Mouse (Mus musculus) adrenal gland, adult 18-20 months (tissue): ENCODE results near the gene Zxdc. TPM values are rescaled to one million over a fixed set of nuclear protein-coding genes. Genes with fewer than 3 reads are reported as not detected.
A peak's percentile ranks its signal among the peaks of the same experiment; 100 is the strongest.

Source experiments
- DNase-seq, 2 experiments: peaks; one replicate each; pipeline ENCODE4 v3.0.0; 2021 to 2022; ENCODE audit warnings: low spot score in 2 of 2
- long read RNA-seq, 2 experiments: library from polyadenylated mRNA; stranded (forward); transcript quantifications; one replicate each; pipeline ENCODE4 v2.0.0; 2021
- total RNA-seq, 2 experiments: library from RNA; stranded (reverse); gene quantifications; 1 replicate in 1 of 2; 2 replicates in 1 of 2; pipeline ENCODE4 v1.2.3; 2021

The Zxdc gene
- 10 to 100 TPM; 33.0 to 43.5 TPM for total RNA-seq
- long read RNA-seq, experiment 1, full-length matches to known transcripts = 55 of 65 reads
- long read RNA-seq, experiment 1, partial matches to known transcripts = 2 of 65 reads
- long read RNA-seq, experiment 1, other reads (novel, unspliced or antisense) = 8 of 65 reads
- long read RNA-seq, experiment 2, full-length matches to known transcripts = 9 of 13 reads
- long read RNA-seq, experiment 2, partial matches to known transcripts = 2 of 13 reads
- long read RNA-seq, experiment 2, other reads (novel, unspliced or antisense) = 2 of 13 reads

DNA sequence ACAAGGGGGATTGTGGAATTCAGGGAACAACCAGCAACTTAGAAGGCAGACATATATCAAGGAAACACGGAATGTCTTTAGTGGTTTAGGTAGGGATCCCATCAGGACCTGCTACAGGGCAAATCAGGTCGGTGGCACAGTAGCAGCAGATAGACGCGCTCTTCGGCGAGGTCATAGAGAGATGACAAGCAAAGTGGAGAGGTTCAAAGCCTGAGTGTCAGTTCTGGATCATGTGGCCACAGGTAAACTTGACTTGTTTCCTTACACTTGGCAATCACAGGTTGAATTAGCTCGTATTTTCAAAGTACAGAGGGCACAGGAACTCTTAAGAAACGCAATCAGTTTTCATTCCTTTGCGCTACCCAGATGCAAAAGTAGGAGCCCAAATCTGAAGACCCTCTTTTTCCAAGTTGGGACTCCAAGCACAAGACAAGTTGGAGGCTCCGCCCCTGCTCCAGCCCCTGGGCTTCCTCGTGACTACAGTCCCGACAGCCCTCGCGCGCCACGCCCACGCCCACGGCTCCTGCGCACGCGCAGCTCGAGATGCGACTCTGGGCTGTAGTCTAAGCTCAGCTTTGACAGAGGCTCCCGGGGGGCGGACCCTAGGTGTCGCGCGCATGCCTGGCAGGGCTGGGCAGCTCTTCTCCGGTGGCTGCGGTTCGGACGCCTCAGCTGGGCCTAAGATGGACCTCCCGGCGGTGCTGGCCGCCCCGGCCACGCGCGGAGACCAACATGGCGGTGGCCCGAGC lies at the start of gene Zxdc:
Gene Zxdc, plus strand, starts transcription at position 517 of the 749 bp plus-strand sequence.
- DNase-seq = peak; percentile 99

DNA sequence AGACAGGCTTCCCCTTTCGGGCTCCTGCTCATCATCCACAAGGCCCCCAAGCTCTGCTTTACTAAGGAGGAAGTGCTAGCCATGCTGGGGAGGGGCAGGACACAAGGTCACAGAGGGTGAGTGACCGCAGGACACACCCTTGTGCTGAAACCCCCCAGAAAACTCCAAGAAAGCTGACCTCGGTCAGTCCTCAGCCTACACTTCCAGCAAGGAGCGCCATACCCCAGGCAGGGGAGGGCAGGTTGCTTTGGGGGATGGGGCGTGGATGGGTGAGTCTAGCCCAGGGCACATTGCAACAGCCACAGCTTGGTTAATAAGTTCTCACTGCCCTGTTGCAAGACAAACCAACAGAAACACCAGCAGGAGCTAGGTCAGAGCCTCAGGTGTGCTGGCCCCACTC lies 48.9 kb upstream of the Zxdc start:
- DNase-seq = no peak

DNA sequence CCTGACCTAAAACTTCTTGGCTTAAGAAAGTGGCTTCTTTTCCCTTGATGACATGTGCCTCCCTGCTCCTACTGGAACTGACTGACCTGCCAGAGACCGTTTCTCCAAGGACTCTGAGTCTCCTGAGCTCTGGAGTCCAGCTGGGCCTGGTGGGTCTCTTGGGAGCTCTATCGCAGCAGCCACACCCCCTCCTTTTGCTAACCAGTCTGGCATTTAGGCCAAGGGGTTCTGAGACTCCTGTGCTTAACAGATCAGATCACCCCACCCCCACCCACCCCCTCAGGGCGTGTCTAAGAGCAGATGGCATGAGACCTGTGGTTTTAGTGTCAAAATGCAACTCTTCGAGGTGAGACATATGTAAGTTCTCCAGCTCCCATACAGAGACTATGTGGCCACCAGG lies 47.5 kb upstream of the Zxdc start:
- no peak for DNase-seq

DNA sequence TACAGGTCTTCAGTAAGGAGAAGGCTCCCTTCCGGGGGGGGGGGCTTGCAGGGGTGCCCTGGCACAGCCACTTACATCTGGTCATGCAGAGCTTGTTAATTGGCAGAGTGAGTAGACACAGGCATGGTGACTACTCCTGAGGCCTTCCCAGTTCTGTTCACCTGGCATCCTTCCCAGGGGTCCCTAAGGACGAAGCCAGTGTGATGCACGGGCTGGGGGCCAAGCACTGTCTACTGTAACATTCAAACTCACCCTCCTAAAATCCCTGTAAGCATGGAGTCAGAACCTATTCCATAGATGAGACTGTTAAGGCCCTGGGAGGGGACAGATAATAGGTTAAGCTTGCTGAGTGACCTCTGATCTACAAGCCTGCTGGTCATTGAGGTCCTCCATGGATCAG lies 45.3 kb upstream of the Zxdc start:
- no peak for DNase-seq

DNA sequence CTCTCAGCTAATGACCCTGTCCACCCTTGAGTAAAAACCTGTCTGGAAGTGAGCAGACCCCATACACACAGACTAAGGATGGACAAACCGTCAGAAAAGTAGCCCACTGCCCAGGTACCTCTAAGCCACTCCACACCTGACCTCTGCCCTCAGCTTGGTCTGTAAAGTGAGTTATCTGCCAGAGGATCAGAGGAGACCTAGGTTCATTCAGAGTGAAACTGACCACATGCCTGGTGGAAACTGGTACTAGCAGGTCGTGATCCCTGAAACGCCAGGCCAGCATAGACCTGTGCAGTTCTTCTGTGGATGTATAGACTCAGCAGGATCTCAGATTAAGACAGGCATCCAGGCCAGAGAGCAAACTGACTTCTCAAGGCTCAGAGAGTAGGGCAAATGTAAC lies 44.8 kb upstream of the Zxdc start:
- no peak for DNase-seq

DNA sequence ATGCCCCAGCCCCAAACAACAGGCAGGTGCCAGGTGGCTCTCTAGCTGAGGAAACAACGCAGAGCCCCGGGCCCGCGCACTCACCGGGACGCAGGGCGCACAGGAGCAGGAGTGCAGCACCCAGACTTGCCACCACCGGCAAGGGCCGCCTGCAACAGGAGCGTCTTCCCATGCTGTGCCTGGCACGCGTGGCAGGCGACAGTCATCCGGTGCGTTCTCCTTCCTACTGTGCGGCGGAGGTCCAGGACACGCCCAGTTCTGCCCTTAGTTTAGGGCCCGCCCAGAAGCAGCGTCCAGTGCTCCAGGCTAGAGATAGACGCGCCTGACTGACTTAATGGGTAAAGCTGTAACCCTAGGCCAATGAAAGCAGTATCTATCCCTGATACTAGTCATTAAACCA lies 44.3 kb upstream of the Zxdc start, which contains the start of gene Chst13:
Gene Chst13, minus strand, starts transcription at position 195 of the 400 bp plus-strand sequence.
- DNase-seq = peak; percentile 15 to 30

DNA sequence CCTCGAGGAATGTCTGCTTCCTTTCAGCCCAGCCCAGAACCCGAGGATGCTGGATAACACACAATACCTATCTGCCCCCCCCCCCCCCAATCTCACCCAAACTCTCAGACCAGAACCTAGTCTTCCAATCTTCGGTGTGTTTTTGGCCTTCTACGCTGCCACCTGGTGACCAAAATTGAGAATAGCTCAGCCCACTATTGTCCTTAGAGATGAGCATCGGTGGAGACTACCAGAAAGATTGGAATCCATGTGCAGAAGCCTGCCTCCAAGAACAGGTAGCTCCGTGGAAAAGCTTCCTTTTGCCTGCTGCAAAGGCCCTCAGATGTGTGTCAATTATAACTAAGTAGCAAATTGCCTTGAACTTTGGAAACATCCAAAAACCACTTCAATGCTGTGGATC lies 41.6 kb upstream of the Zxdc start:
- no peak for DNase-seq

DNA sequence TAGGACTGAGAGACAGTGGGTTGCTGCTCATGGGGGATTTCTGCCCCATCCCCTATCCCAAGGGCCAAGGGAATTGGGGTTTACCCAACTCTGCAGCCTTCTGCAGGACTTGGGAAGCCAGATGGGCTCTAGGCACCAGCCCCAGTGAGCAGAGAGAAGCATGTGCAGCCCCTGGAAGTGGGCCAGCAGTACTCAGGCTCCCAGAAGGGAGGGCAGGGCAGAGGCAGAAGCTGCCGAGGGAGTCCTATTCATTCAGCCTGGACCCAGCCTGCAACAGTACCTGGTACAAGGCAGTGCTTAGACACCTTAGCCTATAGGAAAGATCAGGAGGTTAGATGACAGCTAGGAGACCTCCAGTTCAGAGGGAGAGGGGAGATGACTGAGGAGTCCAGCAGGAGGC lies 39.3 kb upstream of the Zxdc start:
- DNase-seq = no peak

DNA sequence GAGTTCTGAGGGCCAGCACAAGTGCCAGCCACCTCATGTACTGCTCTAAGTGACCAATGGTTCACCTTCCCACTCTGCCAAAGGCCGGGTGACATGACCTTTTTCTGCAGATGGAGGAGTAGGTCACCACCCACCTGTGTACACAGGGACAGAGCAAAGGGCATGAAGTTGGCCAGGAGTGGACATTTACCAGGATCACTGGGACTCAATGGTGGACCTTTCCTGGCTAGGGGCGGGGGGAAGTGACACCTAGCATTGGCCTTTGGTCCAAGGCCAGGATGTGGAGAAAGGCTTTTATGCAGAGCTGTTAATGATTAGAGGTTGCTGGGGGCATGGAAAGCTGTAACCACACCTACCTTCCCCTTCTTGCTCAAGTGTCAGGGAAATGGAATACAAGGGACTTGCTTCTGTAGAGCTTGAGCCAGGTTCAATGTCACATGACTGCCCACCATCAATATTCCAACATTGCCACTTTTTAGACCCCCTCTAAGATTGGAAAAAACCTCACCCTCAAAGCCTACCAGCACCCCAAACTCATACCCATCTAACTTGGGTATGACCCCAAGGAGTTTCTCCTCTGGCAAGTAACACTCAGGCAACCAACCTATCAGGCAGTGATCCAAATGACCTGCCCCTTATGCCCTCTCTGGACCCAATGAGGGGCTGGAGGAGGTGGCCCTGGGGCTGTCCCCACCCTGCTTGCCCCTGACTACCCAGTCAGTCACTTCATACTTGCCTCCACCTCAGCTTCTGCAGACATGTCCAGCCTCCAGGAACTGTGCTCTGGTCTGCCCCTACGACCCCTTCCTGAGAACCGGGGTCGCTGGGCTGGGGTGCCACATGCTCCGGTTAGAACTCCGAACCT lies 36.5 kb upstream of the Zxdc start, which contains the start of gene Uroc1:
Gene Uroc1, plus strand, starts transcription at position 724 of the 865 bp plus-strand sequence.
- no peak for DNase-seq

DNA sequence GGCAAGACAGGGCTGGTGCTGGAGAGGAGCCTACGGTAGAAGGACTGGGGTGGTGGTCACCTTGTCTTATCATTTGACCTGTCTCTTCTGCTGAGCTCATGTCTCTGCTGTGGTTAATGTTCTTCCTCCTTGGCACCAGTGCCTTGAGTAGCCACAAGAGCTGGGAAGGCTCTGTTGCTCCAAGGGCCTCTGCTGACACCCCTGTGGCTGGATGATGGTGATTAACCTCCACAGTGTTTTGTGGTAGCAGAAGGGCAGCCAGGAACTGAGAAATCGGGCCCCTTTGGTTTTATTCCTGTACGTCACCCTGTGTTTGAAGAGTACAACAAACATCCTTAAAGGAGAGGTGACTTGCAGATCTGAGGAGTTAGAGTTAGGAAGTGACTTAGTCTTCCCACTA lies 35.0 kb upstream of the Zxdc start:
- DNase-seq = no peak

DNA sequence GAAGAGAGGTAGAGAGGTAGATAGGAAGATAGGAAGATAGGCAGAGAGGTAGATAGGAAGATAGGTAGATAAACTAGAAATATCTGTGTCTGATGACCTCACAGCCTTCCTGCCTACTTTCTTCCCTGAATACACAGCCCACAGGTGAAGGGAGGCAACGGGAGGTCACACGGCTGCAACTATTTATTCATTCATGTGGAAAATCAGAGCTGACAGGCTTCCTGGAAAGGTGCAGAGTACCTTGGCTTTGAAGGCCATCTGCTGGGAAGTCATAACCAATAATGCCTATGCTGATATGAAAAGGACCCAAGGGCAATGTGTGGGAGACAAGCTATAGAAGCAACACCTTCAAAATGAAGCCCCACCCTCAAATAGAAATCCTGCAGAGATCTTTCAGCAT lies 26.9 kb upstream of the Zxdc start:
- no peak for DNase-seq

DNA sequence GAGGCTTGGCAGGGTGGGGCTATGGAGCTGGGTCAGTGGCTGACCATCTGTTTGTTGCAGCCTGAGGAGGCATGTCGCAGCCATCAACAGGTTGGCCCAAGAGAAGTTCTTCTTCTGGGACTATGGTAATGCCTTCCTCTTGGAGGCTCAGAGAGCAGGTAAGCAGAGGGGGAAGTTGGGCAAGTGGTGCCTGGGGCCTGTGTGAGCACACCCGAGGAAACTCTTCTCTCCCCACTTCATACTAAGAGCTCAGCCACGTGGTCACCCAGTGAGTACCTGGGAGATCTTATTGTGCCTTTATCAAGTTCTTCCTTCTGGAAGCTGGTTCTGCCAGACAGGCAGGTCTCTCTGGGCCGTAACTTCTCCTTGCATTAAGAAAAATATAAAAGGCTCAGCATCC lies 22.1 kb upstream of the Zxdc start:
- DNase-seq = no peak

DNA sequence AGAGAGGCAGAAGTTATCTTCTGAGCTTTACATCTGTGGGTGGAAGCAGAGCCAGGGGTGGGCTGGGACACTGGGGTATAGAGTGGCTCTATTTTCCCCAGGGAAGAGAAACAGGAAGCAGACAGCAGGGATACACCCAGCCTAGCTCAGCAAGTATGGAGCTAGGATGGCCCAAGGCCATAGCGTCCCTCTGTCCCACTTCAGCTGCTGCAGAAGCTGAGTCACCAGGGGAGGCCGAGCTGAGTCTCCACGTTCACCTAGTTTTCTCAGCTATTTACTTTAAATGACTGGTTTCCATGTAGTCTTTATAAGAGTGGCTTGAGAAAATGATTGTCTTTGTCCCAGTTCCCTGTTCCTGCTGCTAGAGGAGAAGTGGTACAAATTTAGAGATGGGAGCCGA lies 20.8 kb upstream of the Zxdc start:
- no peak for DNase-seq

DNA sequence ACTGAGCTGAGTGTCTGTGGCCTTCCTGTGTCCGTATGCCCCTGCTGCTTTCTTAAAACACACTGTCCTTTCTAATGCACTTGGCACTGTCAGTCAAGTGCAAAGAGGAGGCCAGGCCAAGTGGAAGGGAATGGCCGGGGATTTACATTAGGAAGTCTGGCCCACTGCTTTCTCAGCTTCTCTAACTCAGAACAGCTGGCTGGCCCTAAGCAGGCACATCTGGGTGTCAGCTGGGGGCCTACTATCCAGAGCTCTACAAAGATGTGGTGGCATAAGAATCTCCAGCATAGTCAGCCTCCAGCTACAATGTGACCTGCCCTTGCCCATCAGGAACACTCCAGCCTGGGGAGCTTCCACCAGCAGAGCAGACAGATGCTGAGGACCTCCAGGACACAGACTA lies 19.3 kb upstream of the Zxdc start:
- DNase-seq = no peak

DNA sequence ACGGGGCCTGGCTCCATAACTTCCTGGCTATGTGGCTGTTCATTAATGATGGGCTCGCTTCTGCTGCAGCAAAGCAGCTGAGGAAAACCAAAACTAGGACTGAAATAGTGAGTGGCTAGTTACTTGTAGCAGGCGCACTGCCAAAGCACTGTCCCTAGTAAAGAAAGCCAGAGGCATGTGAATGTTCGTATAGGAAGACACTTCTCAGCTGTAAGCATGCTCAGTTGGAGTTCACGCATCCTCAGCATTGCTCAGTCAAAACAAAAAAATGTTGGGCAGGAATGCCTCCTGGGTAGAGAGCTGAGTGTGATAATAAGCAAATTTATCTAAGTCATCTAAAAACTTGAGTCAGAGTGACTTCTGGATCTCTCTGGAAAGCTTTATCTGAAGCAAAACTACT lies 11.2 kb upstream of the Zxdc start:
- no peak for DNase-seq

DNA sequence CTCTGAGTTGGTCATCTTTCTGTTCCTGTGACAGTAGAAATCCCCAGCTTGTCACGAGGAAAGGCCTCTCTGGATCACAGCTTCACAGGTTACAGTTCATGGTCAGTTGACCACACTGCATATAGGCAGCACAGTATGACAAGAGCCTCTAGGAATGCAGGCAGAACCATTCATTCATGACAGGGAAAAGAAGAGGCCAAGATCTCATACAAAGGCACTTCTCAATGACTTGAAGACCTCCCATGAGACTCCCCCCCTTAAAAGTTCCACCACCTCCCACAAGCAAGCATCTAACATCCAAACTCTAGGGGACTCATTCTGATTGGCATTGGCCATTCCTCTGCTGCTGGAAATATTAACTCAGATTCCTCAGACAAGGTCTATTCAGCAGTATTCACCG lies 9.8 kb upstream of the Zxdc start:
- DNase-seq = no peak

DNA sequence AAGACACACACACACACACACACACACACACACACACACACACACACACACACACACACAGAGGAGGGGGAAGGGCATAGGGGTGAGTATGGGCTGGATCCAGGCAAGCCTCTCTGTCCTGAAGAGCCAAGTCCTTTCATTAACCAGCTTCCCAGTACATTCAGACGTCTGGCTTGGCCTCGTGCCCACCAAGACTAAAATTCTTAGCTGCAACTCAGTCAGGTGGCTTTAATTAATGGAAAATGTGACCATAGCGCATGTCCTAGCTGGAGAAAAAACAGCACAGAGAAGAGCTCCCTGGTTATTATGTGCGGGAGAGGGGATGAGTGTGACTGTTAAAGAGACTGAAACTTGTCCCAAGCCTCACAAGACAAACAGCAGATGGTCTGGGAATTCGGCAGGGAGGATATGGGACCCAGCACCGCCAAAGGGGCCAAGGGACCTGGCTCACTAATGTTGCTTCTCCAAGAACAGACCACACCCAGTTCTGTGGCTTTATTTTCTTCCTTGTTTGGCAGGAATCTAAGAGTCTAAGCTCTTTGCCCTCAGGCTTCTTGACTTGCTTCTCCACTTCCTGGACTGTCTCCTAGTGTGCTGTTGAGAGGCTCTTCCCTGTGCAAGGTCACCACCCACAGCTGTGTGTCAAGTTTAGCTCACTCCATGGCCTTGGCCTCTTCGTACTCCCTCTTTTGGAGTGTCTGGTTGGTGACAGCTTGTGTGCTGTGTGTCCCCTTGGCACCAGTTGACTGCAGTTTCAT lies 9.1 kb upstream of the Zxdc start:
- peak; percentile 36 to 38 for DNase-seq

DNA sequence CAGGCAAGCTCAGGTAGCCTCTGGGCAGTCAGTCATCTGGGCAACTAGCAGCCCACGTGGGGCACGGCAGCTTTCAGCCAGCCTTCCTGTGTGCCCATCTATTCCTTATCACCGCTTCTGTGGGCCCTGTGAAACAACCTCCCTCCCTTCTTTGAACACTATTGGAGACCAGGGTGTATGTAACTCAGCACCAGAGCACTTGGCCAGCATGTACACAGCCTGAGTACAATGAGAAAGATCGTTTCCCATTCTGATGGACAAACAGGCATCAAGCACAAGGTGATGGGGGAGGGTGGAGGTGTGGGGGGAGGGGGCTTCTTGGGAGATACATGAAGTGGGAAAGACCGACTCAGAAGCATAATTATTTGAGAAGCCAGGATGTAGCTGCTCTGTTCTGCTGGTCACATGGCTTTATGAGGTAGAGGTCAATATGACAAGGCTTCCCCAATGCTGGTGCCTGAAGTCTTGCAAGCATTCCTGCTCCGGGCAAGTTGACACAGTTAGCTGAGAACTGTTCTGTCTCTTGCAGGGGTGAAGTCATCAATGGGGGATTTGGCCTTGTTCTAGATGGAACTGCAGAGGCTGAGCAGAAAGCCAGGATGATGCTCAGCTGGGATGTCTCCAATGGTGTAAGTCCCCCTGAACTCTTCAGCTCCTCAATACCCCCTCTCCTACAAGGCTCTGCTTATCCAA lies 8.2 kb upstream of the Zxdc start:
- no peak for DNase-seq

DNA sequence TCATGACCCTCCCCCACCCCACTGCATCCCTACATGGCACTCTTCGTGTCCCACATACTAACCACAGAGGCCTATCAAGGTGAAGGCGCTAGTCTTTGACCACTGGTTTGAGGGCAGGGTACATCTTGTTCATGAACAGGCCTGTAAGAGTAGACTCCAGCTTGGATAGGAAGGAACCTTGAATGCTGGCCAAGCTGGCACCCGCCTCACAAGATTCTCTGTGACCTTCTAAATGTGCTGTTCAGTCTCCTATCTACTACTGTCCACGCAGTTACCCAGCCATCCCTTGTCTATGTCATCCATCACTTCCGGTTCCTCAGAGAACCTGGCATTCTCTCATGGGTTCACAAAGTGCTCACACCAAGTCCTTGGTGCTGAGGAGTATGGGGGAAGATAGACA lies 6.0 kb upstream of the Zxdc start:
- no peak for DNase-seq
